Mouse (Mus musculus): ENCODE measurements around the gene Dap3. TPM values are rescaled to one million over a fixed set of nuclear protein-coding genes. Genes with fewer than 3 reads are reported as not detected.
A peak's percentile ranks its signal among the peaks of the same experiment; 100 is the strongest.
"Not testable (repeated sequence)": the region's sequence is repeated elsewhere in the genome, so short reads cannot be mapped to it uniquely, and the experiment has no call there.

Gene Dap3
- polyA plus RNA-seq, 1 experiment = 117 TPM

GRCm38 (mm10) chr3:88913511-88914383, 37.2 kb downstream of the Dap3 start, which contains the start of gene Msto1:
Gene Msto1, minus strand, starts transcription at chr3:88913999.
- DNase-seq (ENCODE audit: low spot score) = peak; percentile 85

DNA sequence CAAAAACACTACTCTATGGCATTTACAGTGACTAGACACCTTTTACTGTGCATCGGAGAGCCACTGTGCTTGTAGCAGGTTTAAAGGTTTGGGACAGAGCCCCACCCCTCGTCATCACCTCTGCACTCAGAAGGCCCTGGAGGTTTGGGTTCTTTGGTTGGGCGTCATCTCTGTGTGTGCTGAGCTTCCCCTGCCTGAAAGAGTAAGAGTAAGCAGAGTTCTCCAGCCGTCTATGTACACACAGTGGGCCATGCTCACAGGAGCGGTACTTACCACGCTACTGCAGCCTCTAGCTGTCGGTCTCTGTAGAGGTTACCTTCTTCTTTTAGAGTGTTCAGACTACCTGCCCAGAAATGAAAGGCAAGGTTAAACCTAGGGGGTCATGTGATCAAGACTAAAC, 38.4 kb downstream of the Dap3 start:
- DNase-seq (ENCODE audit: low spot score) = no peak

GRCm38 (mm10) chr3:88906393-88907159, 44.4 kb downstream of the Dap3 start:
- DNase-seq (ENCODE audit: low spot score) = no peak

DNA sequence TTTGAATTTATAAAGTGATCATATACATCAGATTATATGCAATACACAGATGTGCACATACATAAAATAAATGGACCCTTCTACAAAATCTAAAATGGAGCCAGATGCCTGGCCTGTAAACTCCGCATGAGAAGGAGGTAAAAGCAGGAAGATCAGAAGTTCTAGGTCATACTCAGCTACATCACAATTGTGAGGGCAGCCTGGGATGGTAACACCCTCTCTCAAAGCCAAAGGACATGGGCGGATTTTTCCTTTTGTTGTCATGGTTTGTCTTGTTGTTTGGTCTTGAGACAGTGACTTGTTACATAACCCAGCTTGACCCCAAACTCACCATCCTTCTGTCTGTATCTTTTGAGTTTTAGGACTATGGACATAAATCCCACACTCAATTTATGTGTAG, 45.2 kb downstream of the Dap3 start:
- DNase-seq (ENCODE audit: low spot score) = no peak

DNA sequence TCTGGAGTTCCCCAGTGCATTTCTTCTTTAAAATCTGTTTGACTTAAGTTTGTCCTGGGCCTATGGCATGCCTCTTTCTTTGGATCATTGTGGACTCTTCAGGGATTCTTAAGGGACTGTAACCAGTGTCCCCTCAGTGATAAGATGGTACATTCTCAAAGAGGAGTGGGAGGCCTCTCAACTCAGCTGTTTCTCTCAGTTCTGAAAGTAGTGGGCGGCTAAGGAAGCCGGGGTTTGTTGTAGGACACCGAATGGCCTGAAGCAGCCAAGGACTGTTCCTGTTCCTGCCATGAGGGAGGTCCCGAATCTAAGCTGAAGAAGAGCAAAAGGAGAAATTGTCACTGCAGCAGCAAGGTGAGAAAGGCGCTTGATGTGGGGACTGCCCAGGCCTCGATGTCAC, 45.8 kb downstream of the Dap3 start:
- no peak for DNase-seq (ENCODE audit: low spot score)

DNA sequence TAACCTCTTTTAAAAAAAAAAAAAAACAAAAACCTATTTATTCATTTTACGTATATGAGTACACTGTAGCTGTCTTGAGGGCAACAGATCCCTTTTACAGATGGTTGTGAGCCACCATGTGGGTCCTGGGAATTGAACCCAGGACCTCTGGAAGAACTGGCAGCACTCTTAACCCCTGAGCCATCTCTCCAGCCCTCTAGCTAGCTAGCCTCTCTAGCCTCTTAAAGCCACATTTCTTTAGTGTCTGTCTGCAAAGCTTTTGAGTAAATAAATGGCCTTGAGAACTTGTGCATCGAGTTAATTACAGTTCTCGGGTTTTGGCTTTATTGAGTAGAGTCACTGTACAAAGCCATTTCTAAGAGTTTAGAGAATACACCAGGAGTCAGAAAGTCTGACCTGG, 46.2 kb downstream of the Dap3 start:
- DNase-seq (ENCODE audit: low spot score) = no peak

- DNase-seq (ENCODE audit: low spot score) = not testable (repeated sequence)
Measured at GRCm38 (mm10) chr3:88893011-88893410, 58.0 kb downstream of the Dap3 start.

GRCm38 (mm10) chr3:88882536-88882935, 68.4 kb downstream of the Dap3 start:
- not testable (repeated sequence) for DNase-seq (ENCODE audit: low spot score)

Other genes with a start within 250 kb of the Dap3 start
- gene Rit1, start 234.3 kb downstream of the Dap3 start, polyA plus RNA-seq (2012; rRNA removed) = 81.4 and 89.3 TPM in 2 replicates
- gene Syt11, start 176.0 kb downstream of the Dap3 start, polyA plus RNA-seq (2012; rRNA removed) = 9.7 and 11.3 TPM in 2 replicates
- gene Gon4l, start 116.0 kb downstream of the Dap3 start, polyA plus RNA-seq (2012; rRNA removed) = 15.2 and 19.1 TPM in 2 replicates
- gene Msto1, start 37.2 kb downstream of the Dap3 start, polyA plus RNA-seq (2012; rRNA removed) = 28.3 and 32.8 TPM in 2 replicates
- gene Ash1l, start 559 bp downstream of the Dap3 start, polyA plus RNA-seq (2012; rRNA removed) = 20.0 and 23.8 TPM in 2 replicates
- 45.9 and 51.5 TPM in 2 replicates for gene Rusc1, start 142.1 kb upstream of the Dap3 start, polyA plus RNA-seq (2012; rRNA removed)
- gene Gm43738, start 149.9 kb upstream of the Dap3 start, polyA plus RNA-seq (2012; rRNA removed) = not detected in 2 replicates
- gene Fdps, start 150.8 kb upstream of the Dap3 start, polyA plus RNA-seq (2012; rRNA removed) = 83.1 and 101 TPM in 2 replicates
- not detected in 2 replicates for gene Pklr, start 185.0 kb upstream of the Dap3 start, polyA plus RNA-seq (2012; rRNA removed)
- 0.44 and 0.49 TPM in 2 replicates for gene Hcn3, start 209.0 kb upstream of the Dap3 start, polyA plus RNA-seq (2012; rRNA removed)
- 73.9 and 89.8 TPM in 2 replicates for gene Clk2, start 213.6 kb upstream of the Dap3 start, polyA plus RNA-seq (2012; rRNA removed)
- 69.8 and 72.3 TPM in 2 replicates for gene Scamp3, start 226.3 kb upstream of the Dap3 start, polyA plus RNA-seq (2012; rRNA removed)
- gene Fam189b, start 232.0 kb upstream of the Dap3 start, polyA plus RNA-seq (2012; rRNA removed) = 32.9 and 42.3 TPM in 2 replicates

Measured in urinary bladder, adult 2 months (tissue).